Mouse (Mus musculus): ENCODE data around the gene Nop14.

The Nop14 gene

GRCm38 (mm10) chr5:34609966-34610365 is 50.0 kb downstream of the Nop14 start:
- no peak for DNase-seq

DNA sequence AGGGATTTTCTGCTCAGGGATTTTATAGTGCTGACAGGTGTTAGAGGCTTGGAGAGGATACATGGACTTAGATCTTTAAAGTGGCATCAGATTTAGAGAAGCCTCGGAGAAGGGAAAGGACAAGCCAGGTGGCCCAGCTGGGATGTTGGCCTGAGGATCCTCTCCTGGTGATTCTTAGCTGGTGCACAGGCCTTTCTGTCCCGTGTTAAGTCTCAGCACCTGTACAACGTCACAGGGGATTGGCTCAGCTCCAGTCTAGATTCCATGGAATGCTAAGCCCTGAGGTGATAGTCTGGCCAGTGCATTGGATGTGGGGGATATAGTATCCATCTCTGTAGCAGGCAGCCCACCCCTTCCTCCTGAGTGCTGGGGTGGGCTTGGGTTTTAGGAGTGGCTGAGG is 51.7 kb downstream of the Nop14 start:
- no peak for DNase-seq

- DNase-seq: no peak
Observed at GRCm38 (mm10) chr5:34607100-34607880, 52.7 kb downstream of the Nop14 start.

GRCm38 (mm10) chr5:34604576-34604975 is 55.4 kb downstream of the Nop14 start:
- no peak for DNase-seq

DNA sequence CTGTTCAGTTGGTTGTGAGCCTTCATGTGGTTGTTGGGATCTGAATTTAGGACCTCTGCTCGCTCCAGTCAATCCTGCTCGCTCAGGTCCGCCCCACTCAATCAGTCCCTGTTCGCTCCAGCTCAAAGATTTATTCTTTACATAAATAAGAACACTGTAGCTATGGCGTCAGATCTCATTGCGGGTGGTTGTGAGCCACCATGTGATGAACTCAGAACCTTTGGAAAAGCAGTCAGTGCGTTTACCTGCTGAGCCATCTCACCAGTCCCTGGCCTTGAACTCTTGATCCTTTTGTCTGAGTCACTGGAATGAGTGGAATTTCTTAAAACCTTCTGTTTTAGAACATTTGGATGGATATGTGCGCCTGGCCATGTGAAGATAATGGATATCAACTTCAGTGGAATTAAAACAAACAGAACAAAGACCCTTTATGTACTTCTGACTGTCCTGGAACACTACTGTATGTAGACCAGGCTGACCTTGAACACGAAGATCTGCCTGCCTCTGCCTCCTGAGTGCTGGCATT is 66.7 kb downstream of the Nop14 start:
- DNase-seq: peak; percentile 0

- peak; percentile 10 for DNase-seq
Observed at GRCm38 (mm10) chr5:34592666-34593065, 67.3 kb downstream of the Nop14 start.

DNA sequence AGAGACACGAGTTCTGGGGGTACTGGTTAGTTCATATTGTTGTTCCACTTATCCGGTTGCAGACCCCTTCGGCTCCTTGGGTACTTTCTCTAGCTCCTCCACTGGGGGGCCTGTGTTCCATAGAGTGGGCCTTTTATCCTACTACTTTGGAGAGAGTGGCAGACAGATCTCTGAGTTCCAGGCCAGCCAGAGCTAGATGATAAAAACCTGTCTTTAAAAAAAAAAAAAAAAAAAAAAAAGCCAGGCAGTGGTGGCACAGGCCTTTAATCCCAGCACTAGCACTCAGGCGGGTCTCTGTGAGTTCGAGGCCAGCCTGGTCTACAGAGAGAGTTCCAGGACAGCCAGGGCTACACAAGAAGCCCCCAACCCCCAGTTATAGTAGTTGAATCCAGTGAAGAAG is 67.7 kb downstream of the Nop14 start:
- peak; percentile 4 for DNase-seq

DNA sequence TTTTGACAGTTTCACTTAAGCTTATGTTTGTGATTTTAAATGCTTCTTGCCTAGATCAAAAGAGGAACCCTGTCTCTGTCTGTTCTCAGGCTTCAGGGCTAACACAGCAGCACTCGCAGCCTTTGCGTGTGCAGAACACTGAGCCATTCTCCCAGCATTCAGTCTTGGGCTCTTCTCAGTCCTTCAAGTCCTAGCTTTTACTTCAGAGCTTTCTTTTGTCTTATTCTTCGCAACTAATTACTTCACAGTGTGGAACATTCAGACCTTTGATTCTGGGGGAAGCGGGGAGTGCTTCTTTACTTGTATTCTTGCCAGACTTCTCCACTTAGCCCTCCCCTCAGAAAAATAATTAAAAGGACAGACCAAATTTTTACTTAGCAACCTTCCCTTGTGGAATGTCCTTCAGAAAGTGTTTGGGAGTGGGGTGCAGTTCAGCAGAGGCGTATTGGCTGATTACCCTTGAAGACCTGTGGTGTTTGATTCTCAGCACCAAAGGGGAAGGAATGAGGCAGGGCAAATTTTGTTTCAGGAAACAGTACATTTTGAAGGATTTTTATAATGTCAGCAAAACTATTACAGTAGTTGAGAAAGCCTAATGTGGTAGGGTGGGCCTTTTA is 68.5 kb downstream of the Nop14 start:
- peak; percentile 22 for DNase-seq

DNA sequence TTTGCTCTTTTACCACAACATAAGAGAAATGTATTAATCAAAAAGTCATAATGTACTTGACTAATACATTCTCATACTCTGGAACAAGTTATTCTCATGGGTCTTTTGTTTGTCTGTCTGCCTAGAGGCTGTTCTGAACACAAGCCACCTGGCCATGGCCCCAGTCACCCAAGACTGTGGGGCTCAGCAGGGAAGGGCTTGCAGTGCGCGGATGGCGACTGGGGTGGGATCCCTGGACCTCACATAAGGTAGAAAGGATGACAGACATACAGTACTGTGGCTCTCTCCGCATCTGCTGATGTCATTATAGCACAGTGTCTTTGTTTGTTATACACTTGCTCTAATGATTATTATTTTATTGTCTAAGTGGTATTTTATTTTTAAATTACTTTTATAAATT is 69.2 kb downstream of the Nop14 start:
- no peak for DNase-seq

DNA sequence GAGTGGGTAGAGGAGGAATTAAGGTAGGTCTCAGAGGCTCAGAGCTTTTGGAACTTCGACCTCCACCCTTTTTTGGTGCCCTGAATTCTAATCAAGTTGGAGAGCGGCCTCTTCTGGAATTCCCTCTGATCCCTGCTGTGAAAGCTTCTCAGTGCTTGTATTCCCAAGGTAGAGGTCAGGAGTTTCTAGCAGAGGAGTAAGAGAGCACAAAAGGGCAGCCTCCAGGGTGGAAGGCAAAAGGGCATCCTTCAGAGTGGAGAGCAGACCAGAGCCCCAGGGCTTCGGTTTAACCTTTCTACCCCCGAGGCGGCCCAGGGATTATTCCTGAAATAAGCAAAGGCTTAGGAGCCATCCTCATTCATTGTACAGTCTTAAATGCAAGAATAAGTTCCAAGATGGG is 69.9 kb downstream of the Nop14 start:
- no peak for DNase-seq

Measured in thymus, postnatal 4 days (tissue).